ENCODE assay signal across 11 mouse cellular contexts in genomic region chr7:15919947-15920346, GRCm38 (mm10). TPM values are rescaled to one million over a fixed set of nuclear protein-coding genes. Genes with fewer than 3 reads are reported as not detected.
DNase-seq lines count a peak whose midpoint lies in the region; ATAC-seq and TF ChIP-seq lines count a peak whose summit lies in the region.
"Had no signal": no experiment of that assay in that cellular context is flagged by ENCODE, and none has a peak within 500 bp of the region (broad histone marks: within the 10 kb centered on the region; RNA-seq: fewer than 3 reads in every experiment).

No protein-coding gene starts in this region.

- H3K27ac ChIP-seq in kidney, embryonic 15.5 days, result no peak overlapping the region
- no peak overlapping the region for H3K27ac ChIP-seq in embryonic facial prominence, embryonic 15.5 days (replicated peaks)
- H3K27ac ChIP-seq in hindbrain, embryonic 16.5 days (ENCODE audit: low read depth, low read length), result no peak overlapping the region
- no peak overlapping the region for H3K27ac ChIP-seq in midbrain, postnatal 0 days (ENCODE audit: low read depth, low read length)

- H3K4me3 ChIP-seq in kidney, embryonic 15.5 days (replicated peaks), result peak overlapping the region; percentile 74; the same call in 1 of the 2 replicates
- no peak overlapping the region for H3K4me3 ChIP-seq in embryonic facial prominence, embryonic 15.5 days (replicated peaks)
- H3K4me3 ChIP-seq in hindbrain, embryonic 16.5 days (ENCODE audit: low read length), result peak overlapping the region; percentile 55; the same call in 1 of the 2 replicates
- no peak overlapping the region for H3K4me3 ChIP-seq in midbrain, postnatal 0 days (ENCODE audit: low read depth, low read length)

- no peaks in the 10 kb centered on the region for H3K9me3 ChIP-seq in kidney, embryonic 15.5 days (replicated peaks)
- H3K9me3 ChIP-seq in embryonic facial prominence, embryonic 15.5 days (replicated peaks), result no peaks in the 10 kb centered on the region
- H3K9me3 ChIP-seq in hindbrain, embryonic 16.5 days (ENCODE audit: control insufficient read depth, low read length), result no peaks in the 10 kb centered on the region
- no peaks in the 10 kb centered on the region for H3K9me3 ChIP-seq in midbrain, postnatal 0 days (ENCODE audit: low read length)

- no peak for TF ChIP-seq CTCF in midbrain, postnatal 0 days (IDR thresholded peaks at IDR 0.05)

- H3K36me3 ChIP-seq in kidney, embryonic 15.5 days, result peaks cover 39% of the 10 kb centered on the region
- H3K36me3 ChIP-seq in embryonic facial prominence, embryonic 15.5 days, result peaks cover 35% of the 10 kb centered on the region
- H3K36me3 ChIP-seq in hindbrain, embryonic 16.5 days (ENCODE audit: control insufficient read depth, insufficient read depth, low read length), result peaks cover 20% of the 10 kb centered on the region
- peaks cover 16% of the 10 kb centered on the region for H3K36me3 ChIP-seq in midbrain, postnatal 0 days (ENCODE audit: insufficient read depth, low read length)

- DNase-seq in kidney, postnatal 10 days, result no peak
- DNase-seq in midbrain, postnatal 0 days (ENCODE audit: low spot score), result no peak
- no peak for DNase-seq in right cerebral cortex, postnatal 25 days
- DNase-seq in c-Kit-positive CD71-positive TER-119-positive erythroid progenitor cells, embryonic 14.5 days (ENCODE audit: low spot score), result no peak

- H3K4me2 ChIP-seq in kidney, embryonic 15.5 days, result peak overlapping the region; percentile 83
- H3K4me2 ChIP-seq in embryonic facial prominence, embryonic 15.5 days (replicated peaks), result peak overlapping the region; percentile 81; the same call in 1 of the 2 replicates
- peak overlapping the region; percentile 91 for H3K4me2 ChIP-seq in hindbrain, embryonic 16.5 days (ENCODE audit: low read length)
- H3K4me2 ChIP-seq in midbrain, postnatal 0 days (ENCODE audit: low read depth, low read length, poor library complexity, severe bottlenecking), result peak overlapping the region; percentile 70

- no peak overlapping the region for H3K9ac ChIP-seq in kidney, embryonic 15.5 days
- no peak overlapping the region for H3K9ac ChIP-seq in embryonic facial prominence, embryonic 15.5 days
- no peak overlapping the region for H3K9ac ChIP-seq in hindbrain, embryonic 16.5 days (ENCODE audit: low read depth, low read length)
- peak overlapping the region; percentile 81; the same call in 1 of the 2 replicates for H3K9ac ChIP-seq in midbrain, postnatal 0 days (replicated peaks; ENCODE audit: low read length, poor library complexity, severe bottlenecking)

- WGBS in kidney, embryonic 15.5 days, result 94% methylated on average over 9 of the region's 9 CpGs
- 93% methylated on average over 9 of the region's 9 CpGs for WGBS in embryonic facial prominence, embryonic 15.5 days
- WGBS in hindbrain, embryonic 16.5 days, result 95% methylated on average over 9 of the region's 9 CpGs
- WGBS in midbrain, postnatal 0 days, result 95% methylated on average over 9 of the region's 9 CpGs

- no peaks in the 10 kb centered on the region for H3K27me3 ChIP-seq in kidney, embryonic 15.5 days
- H3K27me3 ChIP-seq in embryonic facial prominence, embryonic 15.5 days, result no peaks in the 10 kb centered on the region
- H3K27me3 ChIP-seq in hindbrain, embryonic 16.5 days (replicated peaks; ENCODE audit: control insufficient read depth, insufficient read depth, low read length), result no peaks in the 10 kb centered on the region
- no peaks in the 10 kb centered on the region for H3K27me3 ChIP-seq in midbrain, postnatal 0 days (ENCODE audit: insufficient read depth, low read length)

- no peak for ATAC-seq in kidney, embryonic 15.5 days (replicated peaks; ENCODE audit: low FRiP score)
- no peak for ATAC-seq in embryonic facial prominence, embryonic 15.5 days (ENCODE audit: insufficient number of reproducible peaks, low FRiP score, low TSS enrichment, low read depth)
- no peak for ATAC-seq in hindbrain, embryonic 16.5 days
- no peak for ATAC-seq in midbrain, postnatal 0 days (ENCODE audit: low FRiP score)
- ATAC-seq: inflammation-experienced regulatory T-cells, adult 6 months had no signal

- peaks cover 27% of the 10 kb centered on the region for H3K4me1 ChIP-seq in kidney, embryonic 15.5 days
- peaks cover 20% of the 10 kb centered on the region for H3K4me1 ChIP-seq in embryonic facial prominence, embryonic 15.5 days
- H3K4me1 ChIP-seq in hindbrain, embryonic 16.5 days (ENCODE audit: control insufficient read depth, insufficient read depth, low read depth, low read length), result peaks cover 20% of the 10 kb centered on the region
- H3K4me1 ChIP-seq in midbrain, postnatal 0 days (ENCODE audit: insufficient read depth, low read length), result peaks cover 9% of the 10 kb centered on the region; the same call in 1 of the 2 replicates

RNA-seq across cellular contexts. Expression of gene Selenow, which starts 2.3 kb away (rescaled TPM):
- polyA plus RNA-seq in kidney, embryonic 15.5 days (2015; fragmentation: Nextera tagmentation; extraction: Ambion mirVana), result 745 and 748 TPM in 2 replicates
- polyA plus RNA-seq in embryonic facial prominence, embryonic 15.5 days (2015; fragmentation: Nextera tagmentation; extraction: Ambion mirVana), result 931 and 958 TPM in 2 replicates
- 1,540 and 1,671 TPM in 2 replicates for polyA plus RNA-seq in hindbrain, embryonic 16.5 days (2015; fragmentation: Nextera tagmentation; extraction: Ambion mirVana)
- 718 and 730 TPM in 2 replicates for total RNA-seq in midbrain, postnatal 0 days (2014; rRNA removed)
- 2,106 and 2,315 TPM in 2 replicates for polyA plus RNA-seq in midbrain, postnatal 0 days (2015; fragmentation: Nextera tagmentation; extraction: Ambion mirVana)

RNA-seq across cellular contexts. Expression of gene Nop53, which starts 25.9 kb away (rescaled TPM):
- polyA plus RNA-seq in kidney, embryonic 15.5 days (2015; fragmentation: Nextera tagmentation; extraction: Ambion mirVana), result 194 and 195 TPM in 2 replicates
- 202 and 212 TPM in 2 replicates for polyA plus RNA-seq in embryonic facial prominence, embryonic 15.5 days (2015; fragmentation: Nextera tagmentation; extraction: Ambion mirVana)
- 104 and 111 TPM in 2 replicates for polyA plus RNA-seq in hindbrain, embryonic 16.5 days (2015; fragmentation: Nextera tagmentation; extraction: Ambion mirVana)
- 82.8 and 104 TPM in 2 replicates for total RNA-seq in midbrain, postnatal 0 days (2014; rRNA removed)
- polyA plus RNA-seq in midbrain, postnatal 0 days (2015; fragmentation: Nextera tagmentation; extraction: Ambion mirVana), result 128 and 143 TPM in 2 replicates

RNA-seq across cellular contexts. Expression of gene Crxos, which starts 37.5 kb away (rescaled TPM):
- polyA plus RNA-seq in kidney, embryonic 15.5 days (2015; fragmentation: Nextera tagmentation; extraction: Ambion mirVana), result not detected in 2 replicates
- not detected in 2 replicates for polyA plus RNA-seq in embryonic facial prominence, embryonic 15.5 days (2015; fragmentation: Nextera tagmentation; extraction: Ambion mirVana)
- polyA plus RNA-seq in hindbrain, embryonic 16.5 days (2015; fragmentation: Nextera tagmentation; extraction: Ambion mirVana), result not detected in 2 replicates
- not detected in 2 replicates for total RNA-seq in midbrain, postnatal 0 days (2014; rRNA removed)
- polyA plus RNA-seq in midbrain, postnatal 0 days (2015; fragmentation: Nextera tagmentation; extraction: Ambion mirVana), result not detected in 2 replicates
- polyA plus RNA-seq: inflammation-experienced regulatory T-cells, adult 6 months; stomach, embryonic 16.5 days had no signal

RNA-seq across cellular contexts. Expression of gene Crx, which starts 40.2 kb away (rescaled TPM):
- polyA plus RNA-seq in kidney, embryonic 15.5 days (2015; fragmentation: Nextera tagmentation; extraction: Ambion mirVana), result not detected in 2 replicates
- 0.07 TPM in 1 of 2 replicates, not detected in the other for polyA plus RNA-seq in embryonic facial prominence, embryonic 15.5 days (2015; fragmentation: Nextera tagmentation; extraction: Ambion mirVana)
- not detected in 2 replicates for polyA plus RNA-seq in hindbrain, embryonic 16.5 days (2015; fragmentation: Nextera tagmentation; extraction: Ambion mirVana)
- total RNA-seq in midbrain, postnatal 0 days (2014; rRNA removed), result 0.24 TPM in 1 of 2 replicates, not detected in the other
- polyA plus RNA-seq in midbrain, postnatal 0 days (2015; fragmentation: Nextera tagmentation; extraction: Ambion mirVana), result 0.22 TPM in 1 of 2 replicates, not detected in the other
- total RNA-seq: ES-E14; left cerebral cortex, postnatal 36 days had no signal
- polyA plus RNA-seq: inflammation-experienced regulatory T-cells, adult 6 months; stomach, embryonic 16.5 days had no signal

RNA-seq across cellular contexts. Expression of gene Ehd2, which starts 47.4 kb away (rescaled TPM):
- polyA plus RNA-seq in kidney, embryonic 15.5 days (2015; fragmentation: Nextera tagmentation; extraction: Ambion mirVana), result 39.4 and 39.5 TPM in 2 replicates
- 72.5 and 73.3 TPM in 2 replicates for polyA plus RNA-seq in embryonic facial prominence, embryonic 15.5 days (2015; fragmentation: Nextera tagmentation; extraction: Ambion mirVana)
- polyA plus RNA-seq in hindbrain, embryonic 16.5 days (2015; fragmentation: Nextera tagmentation; extraction: Ambion mirVana), result 5.6 and 9.5 TPM in 2 replicates
- total RNA-seq in midbrain, postnatal 0 days (2014; rRNA removed), result 5.6 and 5.9 TPM in 2 replicates
- polyA plus RNA-seq in midbrain, postnatal 0 days (2015; fragmentation: Nextera tagmentation; extraction: Ambion mirVana), result 3.9 and 4.3 TPM in 2 replicates

Comparison
In these comparisons a context has a peak if more than half of its experiments do, and no peak if none do; other contexts are left out.
1. H3K4me3 ChIP-seq: peak in kidney, embryonic 15.5 days (single experiment) and hindbrain, embryonic 16.5 days (single experiment); none in embryonic facial prominence, embryonic 15.5 days (single experiment) and midbrain, postnatal 0 days (single experiment).
2. Peak in every context shown above with its lines, with median percentiles within 50 percentile points of each other: H3K4me2 ChIP-seq.